Mouse (Mus musculus): ENCODE data around the gene Zbtb2.
"Not testable (repeated sequence)": the region's sequence is repeated elsewhere in the genome, so short reads cannot be mapped to it uniquely, and the experiment has no call there.

The Zbtb2 gene

GRCm38 (mm10) chr10:4387701-4388383 is at the start of gene Zbtb2:
Gene Zbtb2 (minus strand): TSS chr10:4388108.
- peak; percentile 64 to 71 for DNase-seq

GRCm38 (mm10) chr10:4435416-4435815 is 47.5 kb upstream of the Zbtb2 start:
- DNase-seq: no peak

GRCm38 (mm10) chr10:4433871-4434270 is 46.0 kb upstream of the Zbtb2 start:
- not testable (repeated sequence) for DNase-seq

- no peak for DNase-seq
These were observed 45.3 kb upstream of the Zbtb2 start for GRCm38 (mm10) chr10:4432996-4433755.

- peak; percentile 90 to 93 for DNase-seq
These were observed 44.4 kb upstream of the Zbtb2 start, which contains the start of the genes Rmnd1 and Armt1 for GRCm38 (mm10) chr10:4432123-4432931. Gene Rmnd1 (minus strand): TSS chr10:4432388. Gene Armt1 (plus strand): TSS chr10:4432467.

GRCm38 (mm10) chr10:4431746-4432122 is 43.8 kb upstream of the Zbtb2 start:
- DNase-seq: no peak

GRCm38 (mm10) chr10:4430826-4431225 is 42.9 kb upstream of the Zbtb2 start:
- no peak for DNase-seq

GRCm38 (mm10) chr10:4430399-4430798 is 42.5 kb upstream of the Zbtb2 start:
- no peak for DNase-seq

- no peak for DNase-seq
These were observed 37.3 kb upstream of the Zbtb2 start for GRCm38 (mm10) chr10:4425245-4425644.

GRCm38 (mm10) chr10:4407191-4407590 is 19.3 kb upstream of the Zbtb2 start:
- no peak for DNase-seq

GRCm38 (mm10) chr10:4405511-4405910 is 17.6 kb upstream of the Zbtb2 start:
- DNase-seq: no peak

- no peak for DNase-seq
These were observed 17.1 kb upstream of the Zbtb2 start for GRCm38 (mm10) chr10:4404895-4405491.

- no peak for DNase-seq
These were observed 10.2 kb upstream of the Zbtb2 start for GRCm38 (mm10) chr10:4398058-4398457.

GRCm38 (mm10) chr10:4395321-4395720 is 7.4 kb upstream of the Zbtb2 start:
- no peak for DNase-seq

- DNase-seq: peak in 1 of 2 experiments; percentile 24
These were observed 3.9 kb upstream of the Zbtb2 start for GRCm38 (mm10) chr10:4391851-4392250.

GRCm38 (mm10) chr10:4391076-4391475 is 3.2 kb upstream of the Zbtb2 start:
- no peak for DNase-seq

- DNase-seq: no peak
These were observed 2.6 kb upstream of the Zbtb2 start for GRCm38 (mm10) chr10:4390550-4390949.

- no peak for DNase-seq
These were observed 1.7 kb upstream of the Zbtb2 start for GRCm38 (mm10) chr10:4389461-4390112.

GRCm38 (mm10) chr10:4389036-4389435 is 1.1 kb upstream of the Zbtb2 start:
- no peak for DNase-seq

- DNase-seq: peak in 1 of 2 experiments; percentile 16
These were observed 457 bp upstream of the Zbtb2 start for GRCm38 (mm10) chr10:4388384-4388745.

GRCm38 (mm10) chr10:4386609-4387591 is 1.0 kb downstream of the Zbtb2 start:
- peak; percentile 93 for DNase-seq
